Mouse (Mus musculus): ENCODE results near the gene Mndal. TPM values are rescaled to one million over a fixed set of nuclear protein-coding genes. Genes with fewer than 3 reads are reported as not detected.
"Not testable (repeated sequence)": the region's sequence is repeated elsewhere in the genome, so short reads cannot be mapped to it uniquely, and the experiment has no call there.

Mndal gene
- polyA plus RNA-seq, 1 experiment = 117 TPM

GRCm38 (mm10) chr1:173953563-173953962, 11.3 kb upstream of the Mndal start:
- Histone ChIP-seq H3K4me3 (replicated peaks; ENCODE audit: control insufficient read depth, low read depth, low read length) (no peak overlapping the region), H3K27ac (ENCODE audit: control insufficient read depth, insufficient read depth, low read depth, low read length, poor library complexity) (no peak overlapping the region), H3K4me1 (ENCODE audit: control insufficient read depth, insufficient read depth, low read length) (no peaks in the 10 kb centered on the region; the same call in 1 of the 2 replicates)
- no peak for TF ChIP-seq POLR2A (IDR thresholded peaks at IDR 0.05; ENCODE audit: borderline replicate concordance, control insufficient read depth, low read depth, low read length)
- 53% methylated on average over 1 of the region's 1 CpGs for WGBS

GRCm38 (mm10) chr1:173949044-173949443, 6.8 kb upstream of the Mndal start:
- H3K4me1 ChIP-seq (ENCODE audit: control insufficient read depth, insufficient read depth, low read length); H3K27ac ChIP-seq (ENCODE audit: control insufficient read depth, insufficient read depth, low read depth, low read length, poor library complexity); H3K4me3 ChIP-seq (replicated peaks; ENCODE audit: control insufficient read depth, low read depth, low read length): not testable (repeated sequence)
- 8% methylated on average over 2 of the region's 2 CpGs for WGBS

- H3K4me1 ChIP-seq (ENCODE audit: control insufficient read depth, insufficient read depth, low read length); H3K4me3 ChIP-seq (replicated peaks; ENCODE audit: control insufficient read depth, low read depth, low read length): not testable (repeated sequence)
- H3K27ac ChIP-seq (ENCODE audit: control insufficient read depth, insufficient read depth, low read depth, low read length, poor library complexity) = peak overlapping the region; percentile 43; the same call in 1 of the 2 replicates
These were observed 432 bp upstream of the Mndal start for GRCm38 (mm10) chr1:173942780-173943066.

- H3K4me1 ChIP-seq (ENCODE audit: control insufficient read depth, insufficient read depth, low read length); H3K27ac ChIP-seq (ENCODE audit: control insufficient read depth, insufficient read depth, low read depth, low read length, poor library complexity): not testable (repeated sequence)
- H3K4me3 ChIP-seq (replicated peaks; ENCODE audit: control insufficient read depth, low read depth, low read length) = peak overlapping the region; percentile 22
- WGBS = 5% methylated on average over 2 of the region's 2 CpGs
These were observed 769 bp downstream of the Mndal start for GRCm38 (mm10) chr1:173941522-173941921.

- not testable (repeated sequence) for H3K4me3 ChIP-seq (replicated peaks; ENCODE audit: control insufficient read depth, low read depth, low read length); H3K27ac ChIP-seq (ENCODE audit: control insufficient read depth, insufficient read depth, low read depth, low read length, poor library complexity); H3K4me1 ChIP-seq (ENCODE audit: control insufficient read depth, insufficient read depth, low read length)
- WGBS = 62% methylated on average over 3 of the region's 3 CpGs
These were observed 23.0 kb downstream of the Mndal start for GRCm38 (mm10) chr1:173919279-173919678.

GRCm38 (mm10) chr1:173914559-173914958, 27.7 kb downstream of the Mndal start:
- Histone ChIP-seq H3K27ac (ENCODE audit: control insufficient read depth, insufficient read depth, low read depth, low read length, poor library complexity) (no peak overlapping the region), H3K4me1 (ENCODE audit: control insufficient read depth, insufficient read depth, low read length) (no peaks in the 10 kb centered on the region), H3K4me3 (replicated peaks; ENCODE audit: control insufficient read depth, low read depth, low read length) (no peak overlapping the region)
- TF ChIP-seq POLR2A (IDR thresholded peaks at IDR 0.05; ENCODE audit: borderline replicate concordance, control insufficient read depth, low read depth, low read length) (no peak), CTCF (IDR thresholded peaks at IDR 0.05; ENCODE audit: control insufficient read depth, insufficient read depth, low read length) (no peak)
- WGBS = 71% methylated on average over 2 of the region's 2 CpGs

- H3K4me3 ChIP-seq (replicated peaks; ENCODE audit: control insufficient read depth, low read depth, low read length); H3K4me1 ChIP-seq (ENCODE audit: control insufficient read depth, insufficient read depth, low read length); H3K27ac ChIP-seq (ENCODE audit: control insufficient read depth, insufficient read depth, low read depth, low read length, poor library complexity): not testable (repeated sequence)
These were observed 29.0 kb downstream of the Mndal start for GRCm38 (mm10) chr1:173913256-173913791.

- not testable (repeated sequence) for H3K27ac ChIP-seq (ENCODE audit: control insufficient read depth, insufficient read depth, low read depth, low read length, poor library complexity); H3K4me1 ChIP-seq (ENCODE audit: control insufficient read depth, insufficient read depth, low read length); H3K4me3 ChIP-seq (replicated peaks; ENCODE audit: control insufficient read depth, low read depth, low read length)
- 45% methylated on average over 6 of the region's 6 CpGs for WGBS
These were observed 29.6 kb downstream of the Mndal start, which contains the start of gene Ifi211 for GRCm38 (mm10) chr1:173912548-173913255. TSS of gene Ifi211 (minus strand) at chr1:173913046.

- Histone ChIP-seq H3K27ac (ENCODE audit: control insufficient read depth, insufficient read depth, low read depth, low read length, poor library complexity) (no peak overlapping the region), H3K4me1 (ENCODE audit: control insufficient read depth, insufficient read depth, low read length) (no peaks in the 10 kb centered on the region), H3K4me3 (replicated peaks; ENCODE audit: control insufficient read depth, low read depth, low read length) (no peak overlapping the region)
- TF ChIP-seq CTCF (IDR thresholded peaks at IDR 0.05; ENCODE audit: control insufficient read depth, insufficient read depth, low read length) (no peak), POLR2A (IDR thresholded peaks at IDR 0.05; ENCODE audit: borderline replicate concordance, control insufficient read depth, low read depth, low read length) (no peak)
- WGBS = 86% methylated on average over 2 of the region's 2 CpGs
These were observed 30.4 kb downstream of the Mndal start for GRCm38 (mm10) chr1:173911808-173912464.

GRCm38 (mm10) chr1:173908390-173908789, 33.9 kb downstream of the Mndal start:
- not testable (repeated sequence) for H3K4me1 ChIP-seq (ENCODE audit: control insufficient read depth, insufficient read depth, low read length); H3K27ac ChIP-seq (ENCODE audit: control insufficient read depth, insufficient read depth, low read depth, low read length, poor library complexity); H3K4me3 ChIP-seq (replicated peaks; ENCODE audit: control insufficient read depth, low read depth, low read length)

- H3K27ac ChIP-seq (ENCODE audit: control insufficient read depth, insufficient read depth, low read depth, low read length, poor library complexity); H3K4me3 ChIP-seq (replicated peaks; ENCODE audit: control insufficient read depth, low read depth, low read length); H3K4me1 ChIP-seq (ENCODE audit: control insufficient read depth, insufficient read depth, low read length): not testable (repeated sequence)
- WGBS = 64% methylated on average over 4 of the region's 4 CpGs
These were observed 36.4 kb downstream of the Mndal start for GRCm38 (mm10) chr1:173905885-173906284.

- not testable (repeated sequence) for H3K4me3 ChIP-seq (replicated peaks; ENCODE audit: control insufficient read depth, low read depth, low read length); H3K4me1 ChIP-seq (ENCODE audit: control insufficient read depth, insufficient read depth, low read length)
These were observed 52.5 kb downstream of the Mndal start for GRCm38 (mm10) chr1:173889741-173890140.

GRCm38 (mm10) chr1:173887026-173887787, 55.1 kb downstream of the Mndal start:
- H3K4me3 ChIP-seq (replicated peaks; ENCODE audit: control insufficient read depth, low read depth, low read length); H3K27ac ChIP-seq (ENCODE audit: control insufficient read depth, insufficient read depth, low read depth, low read length, poor library complexity); H3K4me1 ChIP-seq (ENCODE audit: control insufficient read depth, insufficient read depth, low read length): not testable (repeated sequence)
- 0% methylated on average over 1 of the region's 2 CpGs for WGBS

More at GRCm38 (mm10) chr1:173889741-173890140, 52.5 kb downstream of the Mndal start:
- H3K27ac ChIP-seq (ENCODE audit: control insufficient read depth, insufficient read depth, low read depth, low read length, poor library complexity) = not testable (repeated sequence)

Data from bone marrow, adult 2 months (tissue).